Mouse (Mus musculus) liver, adult 2 months (tissue): ENCODE results near the gene Kif22.

ENCODE experiments used
- CTCF ChIP-seq: fragments of 200-500 bp; IDR thresholded peaks from 2 replicates; pipeline ENCODE4 v1.5.1; 2011; ENCODE audit warnings: low read depth, low read length, control low read depth
- POLR2A ChIP-seq: fragments of 200-500 bp; IDR thresholded peaks from 2 replicates; pipeline ENCODE4 v1.6.1; 2011; ENCODE audit warnings: low read length, control low read depth; ENCODE audit not compliant: insufficient read depth; ENCODE audit errors: extremely low read depth

- TF ChIP-seq POLR2A = no peak
- TF ChIP-seq CTCF = no peak
Measured at GRCm38 (mm10) chr7:127083689-127084088, 41.4 kb upstream of the Kif22 start.
